Mouse (Mus musculus) spleen, adult 2 months (tissue): ENCODE measurements at regions not wholly inside any gene's neighbourhood (a gene's known extent, or its start where the extent isn't known, plus 50 kb on each side); places are given as distances from the start of the nearest gene placed in this dataset.

Experiments used
- CTCF ChIP-seq: fragments of 200-500 bp; IDR thresholded peaks from 2 replicates; pipeline ENCODE4 v1.5.1; 2011; ENCODE audit warnings: mild to moderate bottlenecking, inconsistent platforms; ENCODE audit not compliant: insufficient read depth, insufficient read length, insufficient replicate concordance; ENCODE audit errors: extremely low read depth
- POLR2A ChIP-seq: fragments of 200-500 bp; IDR thresholded peaks from 2 replicates; pipeline ENCODE4 v1.6.1; 2011; ENCODE audit warnings: low read depth, low read length, inconsistent platforms

DNA sequence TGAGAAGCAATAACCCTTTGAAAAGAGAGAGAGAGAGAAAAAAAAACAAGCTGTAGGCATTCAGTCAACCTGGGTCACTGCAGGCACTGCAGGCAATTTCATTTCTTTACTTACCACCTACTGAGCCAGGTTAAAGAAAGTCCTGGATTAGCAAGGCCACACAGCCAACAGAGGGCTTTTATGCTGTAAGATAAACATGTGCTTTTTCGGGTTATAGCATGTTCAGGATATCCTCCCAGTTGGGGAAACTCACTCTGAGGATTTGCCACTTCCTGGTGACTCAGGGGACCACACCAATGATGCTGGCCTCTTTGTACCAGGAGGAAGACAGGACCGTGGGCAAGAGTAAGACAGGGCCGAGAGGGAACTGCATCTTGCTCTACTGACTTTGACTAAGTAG, 426.6 kb upstream of the Rgma start:
- TF ChIP-seq CTCF (no peak), POLR2A (no peak)
